Mouse (Mus musculus) embryonic facial prominence, embryonic 12.5 days (tissue): Measurements from ENCODE around the gene Tbc1d10a. TPM values are rescaled to one million over a fixed set of nuclear protein-coding genes. Genes with fewer than 3 reads are reported as not detected.

Experiments
- ATAC-seq: fragments of 200-750 bp; cut with Nextera tagmentation; 2 replicates; pipeline ENCODE4 v1.8.0; 2017; ENCODE audit not compliant: insufficient number of reproducible peaks, insufficient read depth, low FRiP score, low TSS enrichment
- H3K27ac ChIP-seq: fragments of 300-500 bp; sonication (generic); 2 replicates; pipeline ENCODE4 v1.5.1; 2016; ENCODE audit warnings: mild to moderate bottlenecking
- H3K27me3 ChIP-seq: fragments of 300-500 bp; sonication (generic); 2 replicates; pipeline ENCODE4 v1.6.1; 2016; ENCODE audit warnings: mild to moderate bottlenecking, moderate library complexity
- H3K36me3 ChIP-seq: fragments of 300-500 bp; sonication (generic); 2 replicates; pipeline ENCODE4 v1.6.1; 2016; ENCODE audit warnings: mild to moderate bottlenecking
- H3K4me1 ChIP-seq: fragments of 300-500 bp; sonication (generic); 2 replicates; pipeline ENCODE4 v1.6.1; 2016
- H3K4me2 ChIP-seq: fragments of 300-500 bp; sonication (generic); replicated peaks from 2 replicates; pipeline ENCODE4 v1.6.1; 2016; ENCODE audit warnings: mild to moderate bottlenecking, moderate library complexity
- H3K4me3 ChIP-seq: fragments of 300-500 bp; sonication (generic); 2 replicates; pipeline ENCODE4 v1.5.1; 2016; ENCODE audit warnings: mild to moderate bottlenecking
- H3K9ac ChIP-seq: fragments of 300-500 bp; sonication (generic); 2 replicates; pipeline ENCODE4 v1.6.1; 2016; ENCODE audit warnings: mild to moderate bottlenecking, moderate library complexity
- H3K9me3 ChIP-seq: fragments of 300-500 bp; sonication (generic); 2 replicates; pipeline ENCODE4 v1.6.1; 2016; ENCODE audit warnings: mild to moderate bottlenecking, moderate library complexity
- WGBS: fragments of 180-500 bp; shearing (Covaris S2); methylation state at CpG from one replicate; pipeline ENCODE4 v1.1.7; 2016; 5-methylcytosine and 5-hydroxymethylcytosine counted together
- polyA plus RNA-seq: library from polyadenylated mRNA; unstranded; fragments of >200 nt; fragmentation: Nextera tagmentation; extraction: Ambion mirVana; gene quantifications from 2 replicates; pipeline ENCODE4 v1.2.1, GENCODE M21; 2016

Tbc1d10a gene
- polyA plus RNA-seq, 1 experiment from 2014 or later, result 34.7 TPM

DNA sequence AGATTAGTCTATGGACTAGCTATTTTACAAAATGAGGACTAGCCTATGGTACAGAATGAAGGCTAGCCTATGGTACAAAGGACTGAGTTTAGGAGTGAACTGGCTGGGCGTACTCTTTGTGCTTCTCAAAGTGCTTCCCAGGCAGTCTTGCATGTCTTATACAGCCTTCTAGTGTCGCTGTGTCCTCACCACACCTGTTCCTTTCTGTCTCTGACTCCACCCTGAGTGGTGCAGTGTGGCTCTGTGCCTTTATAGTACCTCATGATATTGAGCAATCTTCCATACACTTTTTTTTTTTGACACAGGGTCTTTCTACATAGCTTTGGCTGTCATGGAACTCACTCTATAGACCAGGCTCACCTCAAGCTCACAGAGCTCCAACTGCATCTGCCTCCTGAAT is 44.8 kb downstream of the Tbc1d10a start:
- H3K9ac ChIP-seq, result no peak overlapping the region
- H3K36me3 ChIP-seq, result no peaks in the 10 kb centered on the region
- no peaks in the 10 kb centered on the region for H3K9me3 ChIP-seq
- H3K4me2 ChIP-seq, result no peak overlapping the region
- H3K27me3 ChIP-seq, result no peaks in the 10 kb centered on the region
- no peaks in the 10 kb centered on the region for H3K4me1 ChIP-seq
- ATAC-seq, result no peak
- 89% methylated on average over 2 of the region's 2 CpGs for WGBS
- no peak overlapping the region for H3K27ac ChIP-seq
- H3K4me3 ChIP-seq, result no peak overlapping the region

DNA sequence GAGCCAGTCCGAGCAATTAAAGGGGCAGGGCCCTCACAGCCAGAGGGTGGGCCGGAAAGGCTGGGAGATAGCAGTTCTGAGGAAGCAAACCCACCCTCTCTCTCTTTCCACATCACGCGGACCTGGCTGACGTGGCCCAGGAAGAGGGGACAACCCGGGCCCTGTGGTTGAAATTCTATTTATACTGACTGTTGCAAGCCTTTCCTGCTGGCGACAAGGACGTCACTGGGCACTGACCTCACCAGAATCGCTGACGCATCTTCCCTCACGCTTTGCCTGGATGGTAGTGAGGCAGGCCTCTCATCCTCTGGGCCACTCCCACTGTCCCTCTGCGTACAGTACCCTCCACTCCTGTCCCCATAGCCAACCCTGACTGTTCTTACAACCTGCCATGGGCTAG is 46.1 kb downstream of the Tbc1d10a start:
- Histone ChIP-seq H3K9ac (no peak overlapping the region), H3K27ac (no peak overlapping the region), H3K4me2 (no peak overlapping the region), H3K4me3 (no peak overlapping the region), H3K36me3 (no peaks in the 10 kb centered on the region), H3K27me3 (no peaks in the 10 kb centered on the region), H3K9me3 (no peaks in the 10 kb centered on the region), H3K4me1 (no peaks in the 10 kb centered on the region)
- WGBS, result 63% methylated on average over 12 of the region's 12 CpGs
- ATAC-seq, result no peak

DNA sequence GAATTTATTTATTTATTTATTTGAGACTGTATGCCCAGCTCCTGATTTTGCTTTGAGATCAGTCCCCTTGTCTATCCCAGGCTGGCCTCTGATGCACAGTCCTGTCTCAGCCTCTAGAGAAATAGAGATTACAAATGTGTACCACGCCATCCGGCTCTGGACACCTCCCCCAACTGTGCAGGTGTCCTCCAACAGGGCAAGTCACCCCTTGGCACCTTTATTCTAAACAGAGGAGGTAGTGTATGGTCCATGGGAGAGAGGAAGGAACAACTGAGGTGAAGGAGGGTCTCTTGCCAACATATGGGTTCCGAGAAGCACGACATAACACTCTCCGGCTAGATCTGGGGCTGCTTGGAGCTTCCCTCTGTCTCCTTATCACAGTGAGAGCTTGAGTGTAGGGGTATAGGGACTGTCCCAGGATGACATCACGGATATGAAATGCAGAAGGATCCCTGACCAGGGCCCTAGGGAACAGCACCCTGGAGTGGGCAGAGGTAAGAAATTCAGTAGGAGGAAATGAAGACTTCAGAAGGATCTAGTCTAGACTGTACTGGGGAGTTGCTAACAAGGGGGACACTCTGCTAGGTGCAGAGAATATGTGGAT is 48.6 kb downstream of the Tbc1d10a start:
- ATAC-seq, result no peak
- H3K27ac ChIP-seq, result no peak overlapping the region
- H3K27me3 ChIP-seq, result no peaks in the 10 kb centered on the region
- no peaks in the 10 kb centered on the region for H3K4me1 ChIP-seq
- no peak overlapping the region for H3K4me2 ChIP-seq
- H3K9ac ChIP-seq, result no peak overlapping the region
- no peak overlapping the region for H3K4me3 ChIP-seq
- 85% methylated on average over 6 of the region's 6 CpGs for WGBS
- no peaks in the 10 kb centered on the region for H3K9me3 ChIP-seq
- no peaks in the 10 kb centered on the region for H3K36me3 ChIP-seq

DNA sequence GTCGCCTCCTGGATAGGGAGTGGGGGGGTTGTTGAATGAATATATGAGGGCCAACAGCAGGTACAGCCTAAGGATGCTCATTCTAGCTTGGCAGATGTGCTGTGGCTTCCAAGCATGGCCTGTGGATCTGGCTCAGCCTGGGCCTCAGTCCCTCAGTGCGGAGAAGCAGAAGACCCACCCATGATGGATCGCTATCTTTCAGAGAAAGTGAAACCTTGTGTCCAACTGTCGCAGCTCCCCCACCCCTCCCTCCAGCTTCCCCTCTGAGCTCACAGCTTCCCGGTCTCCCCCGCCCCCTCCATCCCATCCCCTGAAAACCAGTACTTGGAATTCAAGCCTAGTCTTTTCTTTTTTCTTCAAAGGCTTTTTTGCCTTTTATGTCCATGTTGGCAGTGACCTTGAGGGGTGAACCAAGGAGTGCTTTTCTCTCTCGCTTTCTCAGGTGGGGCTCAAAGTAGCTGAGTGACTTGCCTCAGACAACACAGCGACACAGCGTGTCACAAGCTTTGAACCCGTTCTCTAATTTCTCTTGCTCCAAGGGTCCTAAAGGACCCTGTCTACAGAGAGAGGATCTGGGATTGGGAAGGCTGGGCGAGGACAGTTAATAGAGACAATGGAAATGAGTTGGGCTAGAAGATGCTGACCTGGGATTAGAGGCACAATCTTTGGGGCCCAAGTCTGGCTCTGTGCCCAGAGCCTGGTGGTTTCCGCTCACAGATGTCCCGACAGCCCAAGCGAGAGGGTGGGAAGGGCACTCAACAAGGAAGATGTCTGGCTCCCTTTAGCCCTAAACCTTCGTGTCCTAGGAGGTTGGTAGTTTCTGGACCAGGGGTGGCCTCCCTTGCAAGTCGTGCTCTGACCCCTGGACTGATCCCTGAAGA is 49.3 kb downstream of the Tbc1d10a start, which contains the start of gene Osm:
Gene Osm (plus strand): TSS at position 756 of the 881 bp plus-strand sequence.
- ATAC-seq, result no peak
- WGBS, result 78% methylated on average over 16 of the region's 16 CpGs
- Histone ChIP-seq H3K9ac (no peak within 1 kb of the TSS), H3K36me3 (no peaks in the 10 kb centered on the region), H3K27me3 (no peaks in the 10 kb centered on the region), H3K4me3 (no peak within 1 kb of the TSS), H3K27ac (no peak within 1 kb of the TSS), H3K4me2 (no peak within 1 kb of the TSS), H3K9me3 (no peaks in the 10 kb centered on the region), H3K4me1 (no peaks in the 10 kb centered on the region)

DNA sequence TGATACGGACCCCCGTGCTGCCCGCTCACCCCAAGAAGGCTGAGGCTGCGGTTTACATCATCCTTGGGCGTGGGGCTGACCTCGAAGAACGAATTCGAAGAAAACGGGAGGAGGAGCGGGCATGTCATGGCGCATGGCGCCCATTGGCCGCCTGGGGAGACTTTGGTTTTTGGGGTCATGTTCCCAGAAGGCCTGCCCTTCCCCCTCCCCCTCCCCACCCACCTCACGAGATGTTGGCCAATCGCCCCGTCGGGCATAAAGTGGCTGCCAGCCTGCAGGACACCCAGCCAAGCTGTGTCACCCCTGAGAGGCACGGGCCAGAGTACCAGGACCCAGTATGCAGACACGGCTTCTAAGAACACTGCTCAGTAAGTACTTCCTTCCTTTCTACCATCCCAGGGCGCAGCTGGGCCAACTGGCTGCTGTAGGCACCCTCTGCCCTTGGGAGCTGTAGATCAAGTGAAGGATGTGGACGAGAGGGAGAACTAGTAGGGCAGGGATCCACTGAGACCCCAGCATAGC is 50.0 kb downstream of the Tbc1d10a start:
- 88% methylated on average over 21 of the region's 21 CpGs for WGBS
- Histone ChIP-seq H3K27ac (no peak overlapping the region), H3K9ac (no peak overlapping the region), H3K4me1 (no peaks in the 10 kb centered on the region), H3K9me3 (no peaks in the 10 kb centered on the region), H3K27me3 (no peaks in the 10 kb centered on the region), H3K4me2 (no peak overlapping the region), H3K4me3 (no peak overlapping the region), H3K36me3 (no peaks in the 10 kb centered on the region)
- ATAC-seq, result no peak

DNA sequence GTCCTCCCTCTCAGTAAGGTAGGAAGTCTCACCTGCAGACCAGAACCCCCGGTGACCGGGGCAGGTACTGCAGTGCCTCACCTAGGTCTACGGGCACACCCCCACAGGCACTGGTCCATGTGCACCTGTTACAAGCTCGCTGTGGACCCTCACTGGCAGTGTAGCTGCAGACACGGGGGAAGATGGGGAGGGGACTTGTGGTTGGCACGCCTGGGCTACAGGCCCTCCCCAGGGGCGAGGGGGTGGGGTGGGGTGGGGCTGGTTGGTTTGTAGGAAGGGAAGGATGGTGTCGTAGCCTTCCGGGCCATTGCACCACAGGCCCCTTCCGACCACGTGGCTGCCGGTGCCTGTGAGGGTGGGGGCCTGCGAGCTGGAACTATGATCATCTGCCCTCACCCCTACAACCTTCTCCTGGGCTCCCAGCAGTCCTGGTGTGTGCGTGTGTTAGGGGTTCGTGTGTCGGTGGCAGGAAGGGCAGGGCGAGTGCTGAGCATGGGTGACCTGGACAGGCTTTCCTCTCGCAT is 50.9 kb downstream of the Tbc1d10a start:
- WGBS, result 81% methylated on average over 18 of the region's 18 CpGs
- Histone ChIP-seq H3K27ac (no peak overlapping the region), H3K27me3 (no peaks in the 10 kb centered on the region), H3K9me3 (no peaks in the 10 kb centered on the region), H3K36me3 (no peaks in the 10 kb centered on the region), H3K4me2 (no peak overlapping the region), H3K4me3 (no peak overlapping the region), H3K9ac (no peak overlapping the region), H3K4me1 (no peaks in the 10 kb centered on the region)
- no peak for ATAC-seq

DNA sequence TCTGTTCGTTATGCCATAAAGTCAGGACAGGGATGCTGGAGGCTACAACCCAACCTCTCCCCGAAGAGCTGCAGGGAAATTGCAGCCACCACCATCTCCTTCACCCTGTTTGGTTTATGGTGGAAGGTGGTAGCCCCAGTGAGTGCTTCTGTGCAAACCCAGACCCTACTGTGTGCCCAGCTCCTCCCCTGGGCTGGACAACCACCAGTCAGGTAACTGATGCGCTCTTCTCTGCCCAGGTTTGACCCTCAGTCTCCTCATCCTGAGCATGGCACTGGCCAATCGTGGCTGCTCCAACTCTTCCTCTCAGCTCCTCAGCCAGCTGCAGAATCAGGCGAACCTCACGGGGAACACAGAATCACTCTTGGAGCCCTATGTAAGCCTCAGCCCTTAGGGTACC is 51.6 kb downstream of the Tbc1d10a start:
- Histone ChIP-seq H3K4me1 (no peaks in the 10 kb centered on the region), H3K27ac (no peak overlapping the region), H3K4me3 (no peak overlapping the region), H3K9ac (no peak overlapping the region), H3K9me3 (no peaks in the 10 kb centered on the region), H3K27me3 (no peaks in the 10 kb centered on the region), H3K36me3 (no peaks in the 10 kb centered on the region), H3K4me2 (no peak overlapping the region)
- no peak for ATAC-seq
- 86% methylated on average over 6 of the region's 6 CpGs for WGBS

DNA sequence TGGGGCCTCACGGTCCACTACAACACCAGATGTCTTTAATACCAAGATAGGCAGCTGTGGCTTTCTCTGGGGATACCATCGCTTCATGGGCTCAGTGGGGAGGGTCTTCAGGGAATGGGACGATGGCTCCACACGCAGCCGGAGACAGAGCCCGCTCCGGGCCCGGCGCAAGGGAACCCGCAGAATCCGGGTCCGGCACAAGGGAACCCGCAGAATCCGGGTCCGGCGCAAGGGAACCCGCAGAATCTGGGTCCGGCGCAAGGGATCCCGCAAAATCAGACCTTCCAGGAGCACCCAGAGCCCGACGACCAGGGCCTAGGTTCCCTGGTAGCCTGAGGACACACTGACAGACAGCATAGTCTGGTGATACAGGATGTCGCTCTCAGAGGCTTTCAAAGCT is 53.1 kb downstream of the Tbc1d10a start:
- Histone ChIP-seq H3K27ac (no peak overlapping the region), H3K9ac (no peak overlapping the region), H3K4me3 (no peak overlapping the region), H3K4me2 (no peak overlapping the region), H3K27me3 (no peaks in the 10 kb centered on the region), H3K9me3 (no peaks in the 10 kb centered on the region), H3K36me3 (no peaks in the 10 kb centered on the region), H3K4me1 (no peaks in the 10 kb centered on the region)
- 84% methylated on average over 23 of the region's 23 CpGs for WGBS
- no peak for ATAC-seq

DNA sequence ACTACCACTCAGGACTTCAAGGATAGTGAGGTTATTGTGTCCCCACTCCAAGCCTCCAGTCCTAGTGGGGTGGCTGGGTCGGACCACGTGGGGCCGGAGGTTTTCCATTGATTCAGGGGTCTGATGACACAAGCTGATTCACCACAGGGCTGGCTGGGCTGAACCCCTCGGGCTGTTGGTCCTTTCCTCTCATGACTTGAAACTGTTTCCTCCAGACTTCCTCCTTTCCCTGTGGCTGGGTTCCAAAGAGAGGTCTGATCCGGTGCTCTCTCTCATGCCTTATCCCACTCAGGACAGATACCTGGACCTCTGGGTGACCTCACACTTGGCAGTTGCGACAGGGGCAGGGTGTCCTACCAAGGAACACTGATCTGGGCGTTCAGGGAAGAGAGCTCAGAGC is 53.6 kb downstream of the Tbc1d10a start:
- H3K36me3 ChIP-seq, result no peaks in the 10 kb centered on the region
- H3K4me1 ChIP-seq, result no peaks in the 10 kb centered on the region
- H3K4me3 ChIP-seq, result no peak overlapping the region
- no peak overlapping the region for H3K9ac ChIP-seq
- H3K27ac ChIP-seq, result no peak overlapping the region
- ATAC-seq, result no peak
- no peak overlapping the region for H3K4me2 ChIP-seq
- WGBS, result 67% methylated on average over 7 of the region's 7 CpGs
- H3K27me3 ChIP-seq, result no peaks in the 10 kb centered on the region
- H3K9me3 ChIP-seq, result no peaks in the 10 kb centered on the region

DNA sequence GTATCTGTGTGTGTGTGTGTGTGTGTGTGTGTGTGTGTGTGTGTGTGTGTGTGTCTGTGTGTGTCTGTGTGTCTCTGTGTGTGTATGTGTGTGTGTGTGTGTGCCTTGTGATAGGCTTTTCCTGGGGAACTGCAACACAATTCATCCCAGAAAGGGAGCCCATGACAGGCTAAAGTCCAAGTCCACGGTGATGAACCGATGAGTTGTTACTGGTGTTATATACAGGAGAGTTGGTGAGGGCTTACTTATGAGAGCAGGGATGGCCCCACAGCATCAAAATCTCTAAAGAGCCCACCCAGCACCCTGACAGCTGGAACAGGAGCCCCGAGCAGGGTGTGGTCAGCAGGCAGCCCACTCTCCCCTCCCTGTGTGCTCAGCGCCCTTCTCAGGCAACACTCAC is 54.6 kb downstream of the Tbc1d10a start:
- Histone ChIP-seq H3K27ac (no peak overlapping the region), H3K9ac (no peak overlapping the region), H3K4me1 (no peaks in the 10 kb centered on the region), H3K4me3 (no peak overlapping the region), H3K4me2 (no peak overlapping the region), H3K9me3 (no peaks in the 10 kb centered on the region), H3K36me3 (no peaks in the 10 kb centered on the region), H3K27me3 (no peaks in the 10 kb centered on the region)
- WGBS, result 85% methylated on average over 4 of the region's 4 CpGs
- no peak for ATAC-seq

DNA sequence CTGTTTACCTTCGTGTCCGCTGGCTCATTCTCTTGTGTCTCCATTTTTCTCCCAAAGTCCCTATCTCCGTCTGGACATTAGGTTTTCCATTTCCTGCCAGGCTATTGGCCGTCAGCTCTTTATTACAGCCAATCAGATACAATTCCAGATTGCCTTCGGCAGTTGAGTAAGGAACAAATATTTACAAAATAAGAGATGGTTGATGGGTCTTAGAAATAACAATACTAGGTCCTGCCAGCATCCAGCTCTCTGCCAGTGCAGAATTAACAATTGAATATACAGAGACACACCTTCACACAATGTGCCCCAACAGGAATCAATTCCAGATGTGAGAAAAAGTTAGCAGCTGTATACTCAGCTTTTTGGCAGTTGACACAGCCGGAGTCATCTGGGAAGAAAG is 59.5 kb downstream of the Tbc1d10a start:
- Histone ChIP-seq H3K27me3 (no peaks in the 10 kb centered on the region), H3K4me3 (no peak overlapping the region), H3K9me3 (no peaks in the 10 kb centered on the region), H3K4me2 (no peak overlapping the region), H3K4me1 (no peaks in the 10 kb centered on the region), H3K36me3 (no peaks in the 10 kb centered on the region), H3K27ac (no peak overlapping the region), H3K9ac (no peak overlapping the region)
- no peak for ATAC-seq
- WGBS, result 52% methylated on average over 6 of the region's 6 CpGs

DNA sequence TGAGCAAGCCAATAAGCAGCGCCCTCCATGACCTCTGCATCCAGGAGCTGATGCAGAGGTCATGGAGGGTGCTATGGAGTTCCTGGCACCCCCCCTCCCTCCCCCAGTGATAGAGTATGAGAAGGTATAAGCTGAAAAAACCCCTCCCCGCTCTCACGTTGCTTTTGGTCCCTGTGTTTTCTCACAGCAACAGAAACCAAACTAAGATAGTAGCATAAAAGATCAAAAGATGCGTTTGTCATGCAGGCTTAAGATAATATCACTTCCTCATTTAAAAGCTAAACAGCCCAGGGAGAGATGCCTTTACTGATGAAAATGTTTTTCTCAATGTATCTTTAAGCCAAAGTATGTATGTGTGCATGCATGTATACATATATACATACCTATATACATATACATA is 60.0 kb downstream of the Tbc1d10a start:
- H3K9me3 ChIP-seq, result no peaks in the 10 kb centered on the region
- no peaks in the 10 kb centered on the region for H3K36me3 ChIP-seq
- no peak overlapping the region for H3K27ac ChIP-seq
- H3K9ac ChIP-seq, result no peak overlapping the region
- no peak for ATAC-seq
- H3K4me1 ChIP-seq, result no peaks in the 10 kb centered on the region
- H3K4me3 ChIP-seq, result no peak overlapping the region
- no peaks in the 10 kb centered on the region for H3K27me3 ChIP-seq
- WGBS, result 59% methylated on average over 4 of the region's 4 CpGs
- H3K4me2 ChIP-seq, result no peak overlapping the region
